Mouse (Mus musculus) liver, embryonic 14.5 days (tissue): Measurements from ENCODE around the gene Osbp. TPM values are rescaled to one million over a fixed set of nuclear protein-coding genes. Genes with fewer than 3 reads are reported as not detected.

Experiments
- ATAC-seq: fragments of 200-750 bp; cut with Nextera tagmentation; 2 replicates; pipeline ENCODE4 v1.8.0; 2017; ENCODE audit warnings: moderate number of reproducible peaks, mild to moderate bottlenecking, moderate library complexity; ENCODE audit not compliant: insufficient read depth
- DNase-seq, 3 experiments: peaks; one replicate each; pipeline ENCODE4 v3.0.0-alpha.2; 2012 to 2013; ENCODE audit warnings: low read depth in 3 of 3, low spot score in 3 of 3
- H3K27ac ChIP-seq: fragments of 300-500 bp; sonication (generic); 2 replicates; pipeline ENCODE4 v1.5.1; 2014; ENCODE audit warnings: moderate library complexity, mild to moderate bottlenecking, control low read depth, inconsistent platforms
- H3K27me3 ChIP-seq: fragments of 300-500 bp; sonication (generic); 2 replicates; pipeline ENCODE4 v1.6.1; 2014; ENCODE audit warnings: mild to moderate bottlenecking, low read length, moderate library complexity; ENCODE audit not compliant: control insufficient read depth, insufficient read depth
- H3K36me3 ChIP-seq: fragments of 300-500 bp; sonication (generic); replicated peaks from 2 replicates; pipeline ENCODE4 v1.6.1; 2014; ENCODE audit warnings: low read depth; ENCODE audit not compliant: control insufficient read depth, insufficient read depth
- H3K4me1 ChIP-seq, 2 experiments: fragments of 200-500 bp in 1 of 2; fragments of 300-500 bp in 1 of 2; sonication (generic) in 1 of 2; replicated peaks; 2 replicates each; pipeline ENCODE4 v1.6.1; 2012 to 2014; ENCODE audit warnings: antibody characterized with exemption in 1 of 2, inconsistent platforms in 1 of 2, low read length in 1 of 2; ENCODE audit not compliant: control insufficient read depth in 2 of 2, insufficient read depth in 2 of 2
- H3K4me2 ChIP-seq: fragments of 300-500 bp; sonication (generic); 2 replicates; pipeline ENCODE4 v1.6.1; 2014; ENCODE audit warnings: low read depth, mild to moderate bottlenecking, control low read depth, moderate library complexity
- H3K4me3 ChIP-seq, 2 experiments: fragments of 200-500 bp in 1 of 2; fragments of 300-500 bp in 1 of 2; sonication (generic) in 1 of 2; 2 replicates each; pipeline ENCODE4 v1.5.1; 2012 to 2014; ENCODE audit warnings: low read depth in 2 of 2, low read length in 2 of 2, mild to moderate bottlenecking in 2 of 2, control low read depth in 1 of 2, inconsistent platforms in 1 of 2, moderate library complexity in 1 of 2; ENCODE audit not compliant: insufficient read depth in 1 of 2
- H3K9ac ChIP-seq: fragments of 300-500 bp; sonication (generic); replicated peaks from 2 replicates; pipeline ENCODE4 v1.6.1; 2014; ENCODE audit warnings: mild to moderate bottlenecking, control low read depth, moderate library complexity
- H3K9me3 ChIP-seq: fragments of 300-500 bp; sonication (generic); 2 replicates; pipeline ENCODE4 v1.6.1; 2016; ENCODE audit warnings: low read length, mixed read lengths; ENCODE audit not compliant: control insufficient read depth
- CTCF ChIP-seq: IDR thresholded peaks from 2 replicates; pipeline ENCODE4 v1.5.1; 2016; ENCODE audit warnings: antibody characterized with exemption, low read depth, control low read depth
- EP300 ChIP-seq: IDR thresholded peaks from 2 replicates; pipeline ENCODE4 v1.6.1; 2016; ENCODE audit warnings: antibody characterized with exemption, low read depth
- WGBS: fragments of 180-500 bp; shearing (Covaris S2); extraction: QIAGEN DNeasy Blood & Tissue Kit; methylation state at CpG from one replicate; pipeline ENCODE4 v1.1.7; 2014; ENCODE audit not compliant: insufficient replicate concordance; 5-methylcytosine and 5-hydroxymethylcytosine counted together
- polyA plus RNA-seq, 2 experiments: library from polyadenylated mRNA; depleted of rRNA in 1 of 2; stranded (reverse) in 1 of 2; unstranded in 1 of 2; fragments of >200 nt; fragmentation: Nextera tagmentation in 1 of 2; extraction: Ambion mirVana in 1 of 2; gene quantifications; 2 replicates each; pipeline versions ENCODE4 v1.2.1 to v1.2.3; 2012 to 2014

Gene Osbp
- polyA plus RNA-seq, 2 experiments: 3.9 to 11.7 TPM

DNA sequence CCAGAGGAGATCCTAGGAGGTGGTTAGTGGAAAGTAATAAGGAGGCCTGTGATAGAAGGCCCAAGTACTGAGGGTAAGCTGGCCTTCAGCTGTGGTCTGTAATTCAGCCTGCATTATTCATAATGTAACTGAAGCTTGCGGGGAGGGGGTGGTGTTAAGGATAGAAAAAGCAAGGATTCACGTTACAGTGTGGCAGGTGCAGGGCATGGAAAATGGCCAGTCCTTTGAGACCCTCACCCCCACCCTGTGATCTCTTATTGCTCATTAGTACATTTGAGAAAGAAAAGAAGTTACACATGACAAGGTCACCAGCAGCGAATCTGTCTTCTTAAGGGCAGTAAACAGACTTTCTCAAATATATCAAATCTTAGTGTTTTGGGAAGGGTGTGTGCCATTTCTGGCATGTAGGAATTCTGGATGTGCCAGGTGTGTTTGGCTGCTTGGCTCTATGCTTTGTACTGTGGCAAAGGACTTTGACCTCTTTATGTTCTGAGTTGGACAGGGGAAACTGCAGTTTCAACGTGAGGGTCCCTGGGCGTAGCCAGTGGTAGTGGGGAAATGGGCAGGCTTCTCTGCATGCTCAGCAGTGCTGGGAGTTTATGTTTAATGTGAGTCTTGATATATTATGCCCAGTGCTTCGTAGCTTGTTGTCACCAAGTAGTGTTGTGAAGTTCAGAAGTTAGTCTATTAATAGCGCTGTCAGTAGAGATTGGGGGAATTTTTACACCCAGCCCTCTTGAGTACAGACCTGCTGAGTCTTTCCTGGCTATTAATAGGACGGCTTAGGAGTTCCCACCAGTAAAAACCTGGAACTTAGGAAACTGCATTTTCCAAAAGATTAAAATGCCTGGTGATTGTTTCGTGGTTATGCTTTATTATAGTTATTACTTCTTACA is 3.7 kb downstream of the Osbp start:
- TF ChIP-seq EP300 (no peak), CTCF (no peak)
- 77% methylated on average over 9 of the region's 9 CpGs for WGBS
- DNase-seq: no peak
- peaks cover 39% of the 10 kb centered on the region for H3K36me3 ChIP-seq
- peaks cover under 1% of the 10 kb centered on the region; the same call in 1 of the 2 replicates for H3K9me3 ChIP-seq
- no peaks in the 10 kb centered on the region for H3K27me3 ChIP-seq
- H3K4me1 ChIP-seq: peaks cover 13 to 14% of the 10 kb centered on the region in 2 experiments
- H3K9ac ChIP-seq: no peak overlapping the region
- H3K4me2 ChIP-seq: no peak overlapping the region
- no peak overlapping the region for H3K27ac ChIP-seq
- ATAC-seq: no peak
- H3K4me3 ChIP-seq: no peak overlapping the region

DNA sequence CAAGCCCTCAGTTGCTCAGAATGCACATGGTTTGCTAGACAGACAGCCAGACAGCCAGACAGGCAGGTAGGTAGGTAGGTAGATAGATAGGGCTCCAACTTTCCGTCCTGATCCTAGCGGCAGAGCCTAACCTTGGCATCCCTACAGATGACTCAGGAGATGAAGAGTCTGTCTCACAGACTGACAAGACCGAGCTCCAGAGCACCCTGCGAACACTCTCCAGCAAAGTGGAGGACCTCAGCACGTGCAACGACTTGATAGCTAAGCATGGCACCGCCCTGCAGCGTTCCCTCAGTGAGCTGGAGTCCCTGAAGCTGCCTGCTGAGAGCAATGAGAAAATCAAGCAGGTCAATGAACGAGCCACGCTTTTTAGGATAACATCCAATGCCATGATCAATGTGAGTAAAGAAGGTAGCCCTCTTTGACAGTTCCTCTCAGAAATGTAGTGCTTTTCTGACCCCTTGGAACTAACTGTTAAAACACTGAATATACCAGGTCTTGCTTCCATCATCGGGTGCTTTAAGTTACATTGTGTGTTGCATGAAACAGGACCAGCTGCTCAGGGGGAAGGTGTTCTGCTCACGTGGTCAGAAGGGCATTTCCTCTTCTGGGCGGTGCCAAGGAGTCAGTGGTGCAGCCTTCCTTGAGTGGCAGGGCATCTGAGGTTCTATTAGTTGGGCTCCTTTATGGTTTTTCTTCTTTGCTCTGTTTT is 7.9 kb downstream of the Osbp start:
- Histone ChIP-seq H3K4me2 (no peak overlapping the region), H3K9ac (no peak overlapping the region), H3K4me3 (no peak overlapping the region), H3K27ac (no peak overlapping the region), H3K36me3 (peaks cover 75% of the 10 kb centered on the region), H3K9me3 (no peaks in the 10 kb centered on the region), H3K27me3 (no peaks in the 10 kb centered on the region), H3K4me1 (peaks cover 12 to 13% of the 10 kb centered on the region in 2 experiments)
- ATAC-seq (peak; percentile 80), DNase-seq (peak in 2 of 3 experiments; percentile 19 to 36)
- TF ChIP-seq EP300 (no peak), CTCF (no peak)
- WGBS: 57% methylated on average over 13 of the region's 13 CpGs

GRCm38 (mm10) chr19:11974223-11974540 is 8.4 kb downstream of the Osbp start:
- TF ChIP-seq EP300 (no peak), CTCF (no peak)
- H3K27ac ChIP-seq: no peak overlapping the region
- 81% methylated on average over 2 of the region's 2 CpGs for WGBS
- no peak overlapping the region for H3K4me3 ChIP-seq
- no peaks in the 10 kb centered on the region for H3K27me3 ChIP-seq
- no peak overlapping the region for H3K9ac ChIP-seq
- H3K9me3 ChIP-seq: no peaks in the 10 kb centered on the region
- no peak for DNase-seq
- no peak overlapping the region for H3K4me2 ChIP-seq
- no peak for ATAC-seq
- peaks cover 10 to 13% of the 10 kb centered on the region in 2 experiments for H3K4me1 ChIP-seq
- H3K36me3 ChIP-seq: peaks cover 78% of the 10 kb centered on the region

GRCm38 (mm10) chr19:11975683-11976082 is 9.9 kb downstream of the Osbp start:
- WGBS: 31% methylated on average over 4 of the region's 4 CpGs
- Histone ChIP-seq H3K36me3 (peaks cover 91% of the 10 kb centered on the region), H3K4me1 (peaks cover 10% of the 10 kb centered on the region in 2 experiments), H3K9me3 (no peaks in the 10 kb centered on the region), H3K27me3 (no peaks in the 10 kb centered on the region), H3K9ac (peak overlapping the region; percentile 18), H3K4me2 (peak overlapping the region; percentile 32), H3K4me3 (no peak overlapping the region), H3K27ac (no peak overlapping the region)
- DNase-seq: peak in 2 of 3 experiments; percentile 25 to 30
- ATAC-seq: peak; percentile 47; the same call in 1 of the 2 replicates
- TF ChIP-seq CTCF (no peak), EP300 (no peak)

GRCm38 (mm10) chr19:11977363-11977762 is 11.6 kb downstream of the Osbp start:
- Histone ChIP-seq H3K36me3 (peaks cover 84% of the 10 kb centered on the region), H3K9ac (no peak overlapping the region), H3K27me3 (no peaks in the 10 kb centered on the region), H3K4me1 (peaks cover 10% of the 10 kb centered on the region in 2 experiments), H3K27ac (no peak overlapping the region), H3K9me3 (no peaks in the 10 kb centered on the region), H3K4me2 (no peak overlapping the region), H3K4me3 (no peak overlapping the region)
- no peak for TF ChIP-seq EP300
- TF ChIP-seq CTCF: no peak
- ATAC-seq (no peak), DNase-seq (no peak)
- WGBS: 62% methylated on average over 5 of the region's 5 CpGs
